Mouse (Mus musculus): ENCODE results near the gene Fam50b. TPM values are rescaled to one million over a fixed set of nuclear protein-coding genes. Genes with fewer than 3 reads are reported as not detected.

Gene Fam50b
- polyA plus RNA-seq, 1 experiment from 2014 or later = not detected

DNA sequence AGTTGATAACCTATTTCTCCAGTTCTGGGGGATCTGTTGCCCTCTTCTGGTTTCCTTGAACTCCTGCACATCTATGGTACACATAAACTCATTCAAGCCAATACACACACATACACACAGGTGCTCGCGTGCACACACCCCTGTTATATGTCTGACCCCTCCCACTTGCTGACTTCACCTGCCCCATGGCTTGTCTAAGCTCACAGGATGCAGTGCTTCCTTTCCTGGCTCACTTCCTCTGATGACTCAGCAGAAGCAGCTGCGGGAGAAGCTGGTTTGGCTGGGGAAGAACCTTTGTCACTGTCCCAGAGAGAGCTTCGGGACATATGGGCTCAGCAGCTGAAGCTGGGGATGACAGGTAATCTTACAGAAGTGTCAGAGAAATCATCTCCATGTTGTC is 23.2 kb upstream of the Fam50b start:
- H3K4me3 ChIP-seq = no peak overlapping the region
- no peak overlapping the region for H3K4me2 ChIP-seq
- no peak overlapping the region for H3K27ac ChIP-seq
- H3K4me1 ChIP-seq = 0 out of 2 replicates have a peak, but pooled peaks cover 7% of the 10 kb centered on the region
- WGBS = 73% methylated on average over 4 of the region's 4 CpGs
- H3K9me3 ChIP-seq = no peaks in the 10 kb centered on the region
- no peaks in the 10 kb centered on the region for H3K36me3 ChIP-seq
- H3K27me3 ChIP-seq = no peaks in the 10 kb centered on the region
- ATAC-seq (ENCODE audit: insufficient number of reproducible peaks, low FRiP score, low TSS enrichment, low read depth) = no peak
- no peak overlapping the region for H3K9ac ChIP-seq

DNA sequence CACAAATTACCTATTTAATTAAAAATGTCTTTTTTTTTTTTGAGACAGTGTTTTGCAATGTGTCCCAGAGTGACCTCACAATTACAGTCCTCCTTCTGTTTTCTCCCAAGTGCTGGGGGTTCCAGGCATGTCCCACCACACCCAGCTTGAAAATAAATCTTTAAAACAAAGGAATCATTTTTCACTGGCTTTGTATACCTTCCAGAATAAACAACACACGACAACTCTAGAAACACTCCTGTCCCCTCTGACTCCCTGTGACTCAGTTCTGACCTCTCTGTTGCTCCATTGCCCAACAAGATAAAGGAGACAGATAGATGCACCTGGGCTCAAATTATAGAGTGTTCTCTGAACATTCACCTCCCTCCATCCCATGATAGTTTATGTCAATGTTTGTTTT is 21.8 kb upstream of the Fam50b start:
- Histone ChIP-seq H3K36me3 (no peaks in the 10 kb centered on the region), H3K27ac (no peak overlapping the region), H3K4me1 (0 out of 2 replicates have a peak, but pooled peaks cover 7% of the 10 kb centered on the region), H3K4me3 (no peak overlapping the region), H3K9ac (no peak overlapping the region), H3K9me3 (no peaks in the 10 kb centered on the region), H3K4me2 (no peak overlapping the region), H3K27me3 (no peaks in the 10 kb centered on the region)
- ATAC-seq (ENCODE audit: insufficient number of reproducible peaks, low FRiP score, low TSS enrichment, low read depth) = no peak
- WGBS = 34% methylated on average over 1 of the region's 1 CpGs

DNA sequence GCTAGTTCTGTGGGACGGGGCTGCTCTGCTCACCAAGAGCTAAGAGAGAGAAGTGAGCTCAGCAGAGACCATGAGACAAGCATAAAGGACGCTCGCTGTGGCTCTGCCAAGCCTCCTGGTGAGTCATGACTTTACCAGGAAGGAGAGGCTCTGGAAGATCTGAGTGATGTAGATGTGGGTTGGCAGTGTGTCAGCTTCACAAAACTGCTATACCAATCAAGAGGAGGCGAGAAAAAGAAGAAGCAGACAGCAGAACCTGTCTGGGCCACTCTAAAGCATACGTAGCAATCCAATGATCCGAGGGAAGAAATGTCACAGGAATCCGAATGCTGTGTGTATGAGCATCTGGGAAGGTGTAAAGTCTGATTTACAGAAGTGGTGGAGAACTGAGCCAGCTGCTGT is 19.2 kb upstream of the Fam50b start:
- Histone ChIP-seq H3K4me2 (no peak overlapping the region), H3K36me3 (no peaks in the 10 kb centered on the region), H3K27ac (peak overlapping the region; percentile 61; the same call in 1 of the 2 replicates), H3K4me3 (no peak overlapping the region), H3K9me3 (no peaks in the 10 kb centered on the region), H3K27me3 (no peaks in the 10 kb centered on the region), H3K9ac (no peak overlapping the region), H3K4me1 (no peaks in the 10 kb centered on the region)
- ATAC-seq (ENCODE audit: insufficient number of reproducible peaks, low FRiP score, low TSS enrichment, low read depth) = 0 out of 2 replicates have a peak, but pooled peaks have one; percentile 58
- 40% methylated on average over 7 of the region's 7 CpGs for WGBS

DNA sequence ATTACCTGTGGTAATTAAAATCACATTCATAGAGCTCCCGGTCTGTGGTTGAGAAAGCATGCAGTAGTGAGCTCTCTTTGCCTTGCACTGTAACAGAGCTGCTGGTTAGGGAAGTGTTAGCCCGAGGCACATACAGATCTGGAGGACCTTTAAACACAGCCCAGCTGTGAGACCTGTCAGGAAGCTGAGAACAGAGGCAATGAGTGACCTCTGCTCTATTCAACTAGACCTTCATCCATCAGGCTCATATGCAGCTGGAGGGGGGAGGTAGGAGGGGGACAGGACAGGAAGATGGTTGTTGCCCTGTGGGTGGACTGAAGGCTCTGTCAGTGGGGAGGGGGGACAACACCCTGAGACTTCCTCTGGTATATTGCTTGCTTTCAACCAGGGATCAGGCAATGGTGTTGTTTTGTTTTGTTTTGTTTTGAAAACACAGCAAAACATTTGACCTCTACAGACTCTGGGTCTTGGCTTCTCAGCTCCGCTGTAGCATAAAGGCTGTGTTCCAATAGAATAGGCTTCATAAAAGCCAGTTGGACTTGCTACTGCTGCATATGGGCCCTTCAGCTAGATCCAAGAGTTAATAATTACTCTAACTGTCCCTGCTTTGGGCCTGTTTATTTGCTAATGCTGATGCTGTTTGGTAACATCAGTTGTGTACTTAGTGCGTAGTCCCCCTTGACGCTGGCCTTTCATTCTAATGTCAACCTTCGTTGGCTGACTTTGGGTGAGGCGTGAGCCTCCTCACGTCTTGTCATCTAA is 9.6 kb upstream of the Fam50b start:
- Histone ChIP-seq H3K4me1 (peaks cover 28% of the 10 kb centered on the region), H3K9ac (no peak overlapping the region), H3K4me2 (no peak overlapping the region), H3K36me3 (no peaks in the 10 kb centered on the region), H3K27ac (peak overlapping the region; percentile 72), H3K4me3 (no peak overlapping the region), H3K27me3 (no peaks in the 10 kb centered on the region), H3K9me3 (no peaks in the 10 kb centered on the region)
- ATAC-seq (ENCODE audit: insufficient number of reproducible peaks, low FRiP score, low TSS enrichment, low read depth) = no peak
- WGBS = 57% methylated on average over 8 of the region's 8 CpGs

DNA sequence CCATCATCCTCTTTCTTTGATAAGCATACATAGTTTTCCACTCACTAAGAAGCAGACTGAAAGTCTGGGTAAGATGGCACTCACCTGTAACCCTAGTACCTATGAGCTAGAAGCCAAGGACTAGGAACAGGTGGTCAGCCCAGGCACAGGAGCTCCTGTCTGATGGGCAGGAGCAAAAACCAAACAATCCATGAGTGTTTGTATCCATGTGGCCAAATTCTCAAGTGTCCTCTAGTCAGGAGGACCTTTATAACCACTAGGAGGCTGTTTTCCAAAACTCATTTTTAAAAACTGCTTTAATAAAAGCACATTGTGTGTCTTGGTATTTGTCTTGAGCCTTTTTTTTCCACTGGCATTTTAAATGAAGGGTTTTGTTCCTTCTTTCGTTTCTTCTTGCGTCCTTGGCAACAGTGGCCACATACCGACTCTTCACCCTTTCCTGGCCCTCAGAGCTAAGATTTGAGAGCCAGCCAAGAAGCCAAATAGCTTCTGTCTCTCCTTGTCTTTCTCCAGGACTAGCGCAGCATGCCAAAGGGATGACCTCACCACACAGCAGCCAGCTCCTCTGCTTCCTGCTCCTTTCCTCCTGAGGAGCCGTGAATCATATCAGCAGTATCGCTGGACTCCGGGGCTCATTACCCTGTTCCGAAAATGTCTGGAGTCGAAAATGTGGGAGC is 8.7 kb upstream of the Fam50b start:
- Histone ChIP-seq H3K4me2 (peak overlapping the region; percentile 43), H3K4me3 (peak overlapping the region; percentile 27), H3K36me3 (no peaks in the 10 kb centered on the region), H3K4me1 (peaks cover 28% of the 10 kb centered on the region), H3K27ac (peak overlapping the region; percentile 72), H3K9ac (no peak overlapping the region), H3K9me3 (no peaks in the 10 kb centered on the region), H3K27me3 (no peaks in the 10 kb centered on the region)
- WGBS = 9% methylated on average over 9 of the region's 9 CpGs
- peak; percentile 79 for ATAC-seq (ENCODE audit: insufficient number of reproducible peaks, low FRiP score, low TSS enrichment, low read depth)

DNA sequence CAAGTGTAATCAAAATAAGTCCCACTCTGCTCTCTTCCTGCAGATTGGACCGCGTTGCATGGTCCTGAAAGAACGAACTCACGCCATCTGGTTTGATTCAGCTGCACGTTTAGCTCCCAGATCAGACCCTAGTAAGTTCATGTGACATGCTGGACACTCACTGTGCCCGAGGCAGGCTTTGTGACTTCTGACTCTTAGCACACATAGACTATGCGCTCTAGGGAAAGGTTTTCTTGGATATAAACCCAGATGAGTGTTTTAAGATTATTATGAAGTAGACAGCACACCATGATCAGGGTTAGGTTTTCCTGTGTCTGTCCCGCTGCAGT is 8.2 kb upstream of the Fam50b start:
- H3K4me2 ChIP-seq = peak overlapping the region; percentile 43
- peak overlapping the region; percentile 27 for H3K4me3 ChIP-seq
- no peaks in the 10 kb centered on the region for H3K27me3 ChIP-seq
- no peaks in the 10 kb centered on the region for H3K9me3 ChIP-seq
- peaks cover 28% of the 10 kb centered on the region for H3K4me1 ChIP-seq
- H3K9ac ChIP-seq = no peak overlapping the region
- no peak for ATAC-seq (ENCODE audit: insufficient number of reproducible peaks, low FRiP score, low TSS enrichment, low read depth)
- H3K27ac ChIP-seq = peak overlapping the region; percentile 72
- WGBS = 24% methylated on average over 8 of the region's 8 CpGs
- no peaks in the 10 kb centered on the region for H3K36me3 ChIP-seq

DNA sequence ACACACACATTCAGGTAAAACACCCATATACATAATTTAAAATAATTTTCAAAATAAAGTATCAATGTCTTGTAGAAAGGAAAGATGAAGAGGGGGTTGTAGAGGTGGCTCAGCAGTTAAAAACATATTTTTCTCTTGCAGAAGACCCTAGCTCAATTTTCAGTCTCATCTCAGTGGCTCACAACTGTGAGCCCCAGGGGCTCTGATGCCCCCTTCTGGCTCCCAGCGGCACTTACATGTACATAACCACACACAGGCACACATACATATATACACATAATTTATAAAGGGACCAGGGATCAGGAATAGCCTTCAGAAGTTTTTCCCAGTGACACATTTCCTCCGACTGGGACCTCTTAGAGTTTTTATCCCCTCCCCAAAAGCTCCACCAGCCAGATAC is 7.6 kb upstream of the Fam50b start:
- Histone ChIP-seq H3K9ac (no peak overlapping the region), H3K4me2 (no peak overlapping the region), H3K4me3 (no peak overlapping the region), H3K27ac (peak overlapping the region; percentile 72), H3K4me1 (peaks cover 28% of the 10 kb centered on the region), H3K36me3 (no peaks in the 10 kb centered on the region), H3K27me3 (no peaks in the 10 kb centered on the region), H3K9me3 (no peaks in the 10 kb centered on the region)
- WGBS = 97% methylated on average over 2 of the region's 2 CpGs
- ATAC-seq (ENCODE audit: insufficient number of reproducible peaks, low FRiP score, low TSS enrichment, low read depth) = no peak

DNA sequence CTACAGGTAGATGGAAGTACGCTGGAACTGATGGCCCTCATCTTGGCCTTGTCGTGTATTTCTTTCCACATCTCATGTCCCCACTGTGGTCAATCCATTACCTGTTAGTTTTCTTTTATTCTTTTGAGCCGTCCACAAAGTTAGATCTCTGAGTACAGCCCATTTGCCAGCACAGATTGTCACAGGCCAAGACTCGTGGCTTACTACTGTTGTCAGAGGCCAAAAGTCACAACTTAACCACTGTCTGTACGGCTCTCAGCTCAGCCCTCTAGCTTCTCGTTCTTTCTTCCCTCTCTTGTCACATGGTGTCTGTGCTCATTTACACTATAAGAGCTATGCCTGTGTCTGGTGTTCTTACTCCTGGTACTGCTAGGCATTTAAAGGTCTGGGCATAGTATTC is 3.1 kb upstream of the Fam50b start:
- 85% methylated on average over 6 of the region's 6 CpGs for WGBS
- H3K27me3 ChIP-seq = no peaks in the 10 kb centered on the region
- H3K9ac ChIP-seq = no peak overlapping the region
- ATAC-seq (ENCODE audit: insufficient number of reproducible peaks, low FRiP score, low TSS enrichment, low read depth) = no peak
- peaks cover 7% of the 10 kb centered on the region for H3K4me1 ChIP-seq
- no peak overlapping the region for H3K4me3 ChIP-seq
- H3K9me3 ChIP-seq = no peaks in the 10 kb centered on the region
- no peaks in the 10 kb centered on the region for H3K36me3 ChIP-seq
- H3K27ac ChIP-seq = no peak overlapping the region
- H3K4me2 ChIP-seq = no peak overlapping the region

DNA sequence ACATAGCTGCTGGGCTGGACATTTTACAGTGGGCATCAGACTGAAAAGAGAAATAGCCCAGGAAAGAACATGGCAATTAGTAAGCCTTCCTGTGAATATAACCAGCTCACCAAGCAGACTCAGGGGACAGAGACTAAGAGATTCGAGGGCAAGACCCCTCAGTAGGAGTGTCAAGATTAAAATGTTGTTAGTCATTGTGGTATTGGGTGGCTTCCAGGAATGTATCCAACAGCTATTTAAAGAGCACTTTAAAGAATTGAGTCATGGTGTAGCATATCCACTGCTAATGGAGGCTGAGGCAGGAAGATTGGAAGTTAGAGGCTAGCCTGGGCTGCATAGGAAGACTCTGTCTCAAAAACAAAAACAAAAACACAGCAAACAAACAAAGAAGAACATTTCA is 870 bp upstream of the Fam50b start:
- Histone ChIP-seq H3K27ac (no peak overlapping the region), H3K4me1 (peaks cover 4% of the 10 kb centered on the region; the same call in 1 of the 2 replicates), H3K9ac (no peak overlapping the region), H3K9me3 (no peaks in the 10 kb centered on the region), H3K27me3 (no peaks in the 10 kb centered on the region), H3K36me3 (no peaks in the 10 kb centered on the region), H3K4me3 (no peak overlapping the region), H3K4me2 (no peak overlapping the region)
- ATAC-seq (ENCODE audit: insufficient number of reproducible peaks, low FRiP score, low TSS enrichment, low read depth) = no peak
- WGBS = 33% methylated on average over 1 of the region's 1 CpGs

DNA sequence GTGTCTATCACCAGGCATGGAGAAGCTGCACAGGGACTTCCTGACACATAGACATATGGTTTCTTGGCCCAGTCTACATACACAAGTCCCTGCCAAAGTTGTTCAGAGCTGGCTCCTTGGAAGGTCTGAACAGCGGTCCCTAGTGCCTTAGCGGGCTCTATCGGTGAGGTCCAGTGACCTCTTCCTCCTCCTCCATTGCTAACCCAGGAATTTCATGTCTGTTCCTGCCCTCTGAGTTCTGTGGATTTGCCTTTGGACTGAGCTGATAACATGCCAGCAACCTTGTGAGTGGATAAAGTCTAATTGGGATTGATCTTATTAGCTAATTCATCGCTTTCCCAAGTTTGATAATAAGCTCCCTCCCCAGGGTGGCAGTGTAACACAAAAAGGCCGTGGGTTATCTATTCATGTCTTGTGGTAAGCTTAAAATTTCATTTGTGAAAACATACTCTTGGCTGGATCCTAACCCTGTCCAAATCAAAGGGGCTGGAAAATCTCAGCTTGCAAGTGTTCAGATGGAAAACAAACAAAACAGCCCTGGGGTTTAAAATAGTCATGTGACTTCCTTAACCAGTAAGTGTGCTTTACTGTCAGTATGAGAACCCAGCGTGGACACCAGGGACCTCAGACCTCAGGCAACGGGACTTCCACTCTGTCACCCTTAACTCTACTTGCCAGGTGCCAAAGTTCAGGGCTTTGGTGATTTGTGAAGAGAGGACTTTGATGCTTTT is 3.5 kb downstream of the Fam50b start:
- Histone ChIP-seq H3K9ac (no peak overlapping the region), H3K36me3 (no peaks in the 10 kb centered on the region), H3K4me3 (no peak overlapping the region), H3K4me1 (peaks cover 4% of the 10 kb centered on the region; the same call in 1 of the 2 replicates), H3K27ac (no peak overlapping the region), H3K27me3 (no peaks in the 10 kb centered on the region), H3K4me2 (no peak overlapping the region), H3K9me3 (no peaks in the 10 kb centered on the region)
- no peak for ATAC-seq (ENCODE audit: insufficient number of reproducible peaks, low FRiP score, low TSS enrichment, low read depth)
- 78% methylated on average over 7 of the region's 7 CpGs for WGBS

DNA sequence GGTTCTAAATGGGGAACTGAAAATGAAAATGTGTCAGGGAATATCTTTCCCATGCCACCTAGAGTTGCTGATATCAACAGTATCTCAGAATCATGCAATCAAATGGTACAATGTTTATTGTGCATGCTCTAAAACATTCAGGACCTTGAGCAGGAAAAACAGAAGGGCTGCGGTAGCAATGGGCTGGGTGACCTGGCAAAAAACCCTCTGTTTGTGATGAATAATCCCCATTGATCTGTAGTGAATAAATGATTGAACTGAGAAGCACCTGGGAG is 4.0 kb downstream of the Fam50b start:
- H3K4me2 ChIP-seq = no peak overlapping the region
- H3K27me3 ChIP-seq = no peaks in the 10 kb centered on the region
- WGBS = 88% methylated on average over 1 of the region's 1 CpGs
- no peaks in the 10 kb centered on the region for H3K9me3 ChIP-seq
- no peak overlapping the region for H3K9ac ChIP-seq
- peaks cover 4% of the 10 kb centered on the region; the same call in 1 of the 2 replicates for H3K4me1 ChIP-seq
- no peak overlapping the region for H3K4me3 ChIP-seq
- ATAC-seq (ENCODE audit: insufficient number of reproducible peaks, low FRiP score, low TSS enrichment, low read depth) = no peak
- no peaks in the 10 kb centered on the region for H3K36me3 ChIP-seq
- H3K27ac ChIP-seq = no peak overlapping the region

DNA sequence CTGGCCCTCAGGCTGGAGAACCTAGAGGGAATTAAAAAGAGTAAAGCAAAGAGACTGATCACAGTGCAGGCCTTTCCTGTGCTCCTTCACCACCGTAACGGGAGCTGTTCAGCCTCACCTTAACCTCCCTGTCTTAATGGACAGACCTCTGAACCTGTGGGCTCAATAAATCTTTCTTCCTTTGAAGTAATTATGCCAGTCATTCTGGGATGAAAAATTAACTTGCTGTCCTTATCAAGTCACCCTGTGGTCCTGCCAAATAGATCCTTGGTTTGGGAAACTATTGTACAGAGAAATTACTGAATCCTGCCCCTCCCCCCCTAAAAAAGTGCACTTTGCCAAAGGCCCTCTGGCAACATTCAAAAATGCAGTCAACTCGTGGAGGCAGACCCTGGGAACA is 4.4 kb downstream of the Fam50b start:
- H3K4me2 ChIP-seq = no peak overlapping the region
- H3K4me1 ChIP-seq = peaks cover 4% of the 10 kb centered on the region; the same call in 1 of the 2 replicates
- WGBS = 41% methylated on average over 3 of the region's 3 CpGs
- H3K9me3 ChIP-seq = no peaks in the 10 kb centered on the region
- H3K4me3 ChIP-seq = no peak overlapping the region
- H3K27ac ChIP-seq = no peak overlapping the region
- no peak for ATAC-seq (ENCODE audit: insufficient number of reproducible peaks, low FRiP score, low TSS enrichment, low read depth)
- no peaks in the 10 kb centered on the region for H3K27me3 ChIP-seq
- H3K9ac ChIP-seq = no peak overlapping the region
- H3K36me3 ChIP-seq = no peaks in the 10 kb centered on the region

Measured in limb, embryonic 15.5 days (tissue).